Comparison of ENCODE assay signal across 21 mouse cellular contexts in genomic region chr17:46685913-46686312, GRCm38 (mm10). TPM values are rescaled to one million over a fixed set of nuclear protein-coding genes. Genes with fewer than 3 reads are reported as not detected.
DNase-seq lines count a peak whose midpoint lies in the region; ATAC-seq lines count a peak whose summit lies in the region.
"Had no signal": no experiment of that assay in that cellular context is flagged by ENCODE, and none has a peak within 500 bp of the region (broad histone marks: within the 10 kb centered on the region; RNA-seq: fewer than 3 reads in every experiment).

No protein-coding gene starts in this region.

- ATAC-seq in erythroid progenitor cell, adult 5-6 weeks (replicated peaks; ENCODE audit: low FRiP score, poor library complexity, severe bottlenecking), result no peak
- ATAC-seq: forebrain, embryonic 14.5 days; forebrain, postnatal 0 days; hindbrain, postnatal 0 days; intestine, embryonic 15.5 days had no signal

- DNase-seq in CD4-positive helper T cell, adult 2 months (ENCODE audit: low read depth, low spot score), result peak; percentile 53
- DNase-seq in CD4-positive, CD25-positive, alpha-beta regulatory T cell, adult 2 months (ENCODE audit: low read depth, low spot score), result peak; percentile 70
- peak; percentile 74 for DNase-seq in induced T-regulatory cell, adult 2 months (ENCODE audit: low read depth)
- no peak for DNase-seq in heart, postnatal 14 days
- DNase-seq in heart, postnatal 4 days, result no peak
- DNase-seq: adrenal gland, adult 8-10 months; adrenal gland, postnatal 25 days; cerebellum, adult 11-12 months; cerebellum, adult 8-10 months; cerebellum, postnatal 10 days; cerebellum, postnatal 36 days; embryo, embryonic 11 days; forebrain, postnatal 0 days; gastrocnemius, adult 2 months; gastrocnemius, postnatal 14 days; heart, adult 11 months; heart, postnatal 36 days had no signal

- intact Hi-C loops in heart, postnatal 14 days (cut with DNase I), result no loop called here

RNA-seq across cellular contexts. Expression of gene Klhdc3, which starts 5.2 kb away (rescaled TPM):
- 100 to 1,000 TPM; 127 TPM for total RNA-seq in heart, postnatal 14 days (2021)
- total RNA-seq in erythroid progenitor cell, adult 5-6 weeks (2015; ENCODE audit: low replicate concordance), result 16.9 and 23.1 TPM in 2 replicates
- total RNA-seq in erythroid progenitor cell, adult 5-6 weeks (2017; ENCODE audit: low replicate concordance), result 5.1 and 17.2 TPM in 2 replicates
- total RNA-seq in heart, postnatal 4 days (2021), result 100 to 1,000 TPM; 138 to 140 TPM

RNA-seq across cellular contexts. Expression of gene Mea1, which starts 7.3 kb away (rescaled TPM):
- total RNA-seq in heart, postnatal 14 days (2021), result 10 to 100 TPM; 44.2 to 47.1 TPM
- total RNA-seq in erythroid progenitor cell, adult 5-6 weeks (2015; ENCODE audit: low replicate concordance), result 15.1 and 22.6 TPM in 2 replicates
- 4.2 and 10.9 TPM in 2 replicates for total RNA-seq in erythroid progenitor cell, adult 5-6 weeks (2017; ENCODE audit: low replicate concordance)
- total RNA-seq in heart, postnatal 4 days (2021), result 10 to 100 TPM; 62.9 to 66.8 TPM

RNA-seq across cellular contexts. Expression of gene Rrp36, which starts 11.8 kb away (rescaled TPM):
- total RNA-seq in heart, postnatal 14 days (2021), result 10 to 100 TPM in 1 of 2 experiments, 1 to 10 TPM in 1; 9.8 to 14.2 TPM
- 2.5 TPM in 1 of 2 replicates, not detected in the other for total RNA-seq in erythroid progenitor cell, adult 5-6 weeks (2015; ENCODE audit: low replicate concordance)
- total RNA-seq in erythroid progenitor cell, adult 5-6 weeks (2017; ENCODE audit: low replicate concordance), result 8.6 and 23.7 TPM in 2 replicates
- 10 to 100 TPM; 16.7 TPM for total RNA-seq in heart, postnatal 4 days (2021)

RNA-seq across cellular contexts. Expression of gene Ppp2r5d, which starts 19.0 kb away (rescaled TPM):
- 10 to 100 TPM; 35.0 to 35.3 TPM for total RNA-seq in heart, postnatal 14 days (2021)
- 15.1 and 18.4 TPM in 2 replicates for total RNA-seq in erythroid progenitor cell, adult 5-6 weeks (2015; ENCODE audit: low replicate concordance)
- total RNA-seq in erythroid progenitor cell, adult 5-6 weeks (2017; ENCODE audit: low replicate concordance), result 17.1 and 22.8 TPM in 2 replicates
- total RNA-seq in heart, postnatal 4 days (2021), result 10 to 100 TPM; 41.5 to 42.9 TPM

RNA-seq across cellular contexts. Expression of gene Pex6, which starts 25.4 kb away (rescaled TPM):
- 10 to 100 TPM; 24.3 to 25.1 TPM for total RNA-seq in heart, postnatal 14 days (2021)
- total RNA-seq in erythroid progenitor cell, adult 5-6 weeks (2015; ENCODE audit: low replicate concordance), result 1.1 TPM in 1 of 2 replicates, not detected in the other
- total RNA-seq in erythroid progenitor cell, adult 5-6 weeks (2017; ENCODE audit: low replicate concordance), result 1.8 and 4.2 TPM in 2 replicates
- 10 to 100 TPM; 12.0 to 14.4 TPM for total RNA-seq in heart, postnatal 4 days (2021)

Comparison
In these comparisons a context has a peak if more than half of its experiments do, and no peak if none do; other contexts are left out.
1. DNase-seq: peak in CD4-positive helper T cell, adult 2 months (single experiment), CD4-positive, CD25-positive, alpha-beta regulatory T cell, adult 2 months (single experiment) and induced T-regulatory cell, adult 2 months (single experiment); none in heart, postnatal 14 days (0 of 2) and heart, postnatal 4 days (single experiment).
2. RNA of gene Klhdc3, which starts 5.2 kb away (total RNA-seq): 138 to 140 TPM in heart, postnatal 4 days and 127 TPM in heart, postnatal 14 days; 5.1 to 23.1 TPM in erythroid progenitor cell, adult 5-6 weeks; every median in the first group is over 4 times any median in the second.